Mouse (Mus musculus): ENCODE measurements around the gene Ptger4. TPM values are rescaled to one million over a fixed set of nuclear protein-coding genes. Genes with fewer than 3 reads are reported as not detected.

Gene Ptger4
- total and polyA plus RNA-seq, 2 experiments from 2014 or later, result 1.3 to 2.7 TPM

DNA sequence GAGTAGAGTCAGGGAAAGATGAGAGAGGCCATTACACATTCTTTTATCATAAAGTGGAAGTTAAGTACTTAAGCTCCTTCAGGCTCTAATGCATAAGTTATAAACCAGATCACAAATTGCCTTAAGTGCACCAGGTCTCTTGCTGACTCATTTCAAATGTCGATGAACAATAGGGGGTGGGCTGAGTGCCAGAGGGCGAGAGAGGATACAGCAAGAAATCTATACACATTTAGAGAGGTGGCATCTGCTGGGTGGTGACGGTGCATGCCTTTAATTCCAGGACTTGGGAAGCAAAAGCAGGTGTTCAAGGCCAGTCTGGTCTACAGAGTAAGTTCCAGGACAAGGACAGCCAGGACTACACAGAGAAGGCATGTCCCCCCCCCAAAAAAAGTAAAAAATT is 22.1 kb upstream of the Ptger4 start:
- Histone ChIP-seq H3K27ac (ENCODE audit: low read depth, low read length) (no peak overlapping the region), H3K9me3 (ENCODE audit: low read length) (no peaks in the 10 kb centered on the region), H3K4me2 (ENCODE audit: low read depth) (no peak overlapping the region), H3K27me3 (ENCODE audit: insufficient read depth, low read length) (no peaks in the 10 kb centered on the region), H3K4me1 (ENCODE audit: insufficient read depth) (no peaks in the 10 kb centered on the region), H3K36me3 (ENCODE audit: insufficient read depth) (no peaks in the 10 kb centered on the region), H3K9ac (no peak overlapping the region), H3K4me3 (ENCODE audit: low read depth, low read length) (no peak overlapping the region)
- ATAC-seq (no peak), DNase-seq (no peak)
- 67% methylated on average over 3 of the region's 3 CpGs for WGBS
- no peak for TF ChIP-seq CTCF (IDR thresholded peaks at IDR 0.05; ENCODE audit: low read depth)

DNA sequence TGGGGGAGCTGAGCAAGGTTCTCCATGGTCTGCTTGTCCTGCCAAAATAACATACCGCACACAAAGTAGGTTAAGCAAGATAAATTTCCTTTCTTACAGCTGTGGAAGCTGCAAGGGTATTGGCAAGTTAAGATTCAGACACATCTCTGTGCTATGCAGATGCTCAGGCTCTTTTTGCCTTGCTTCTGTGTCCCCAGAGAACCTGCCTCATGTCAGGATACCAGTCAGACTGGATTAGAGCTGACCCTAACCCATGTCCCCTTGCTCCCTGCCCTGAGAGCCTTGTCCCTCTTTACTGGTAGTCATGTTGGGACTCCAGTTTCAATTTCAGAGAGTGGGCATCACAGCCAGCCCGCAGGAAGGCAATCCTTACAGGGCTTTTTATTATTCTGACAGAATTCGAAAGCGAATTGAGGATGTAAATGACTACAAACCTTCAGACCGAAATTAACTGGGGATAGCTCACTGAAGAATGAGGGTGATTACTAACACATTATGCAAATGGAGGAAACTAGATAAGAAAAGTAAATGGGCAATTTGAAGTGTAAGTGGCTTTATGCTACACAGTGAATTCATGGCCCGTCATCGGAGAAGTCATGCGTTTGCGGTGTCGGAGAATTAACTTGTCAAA is 19.0 kb upstream of the Ptger4 start:
- ATAC-seq, result no peak; the same call in 1 of the 2 replicates
- no peaks in the 10 kb centered on the region for H3K9me3 ChIP-seq (ENCODE audit: low read length)
- no peak overlapping the region for H3K4me3 ChIP-seq (ENCODE audit: low read depth, low read length)
- H3K36me3 ChIP-seq (ENCODE audit: insufficient read depth), result no peaks in the 10 kb centered on the region
- TF ChIP-seq CTCF (IDR thresholded peaks at IDR 0.05; ENCODE audit: low read depth), result no peak
- H3K4me1 ChIP-seq (ENCODE audit: insufficient read depth), result no peaks in the 10 kb centered on the region
- H3K27ac ChIP-seq (ENCODE audit: low read depth, low read length), result no peak overlapping the region
- H3K9ac ChIP-seq, result no peak overlapping the region
- H3K4me2 ChIP-seq (ENCODE audit: low read depth), result no peak overlapping the region
- 65% methylated on average over 10 of the region's 10 CpGs for WGBS
- H3K27me3 ChIP-seq (ENCODE audit: insufficient read depth, low read length), result no peaks in the 10 kb centered on the region
- no peak for DNase-seq

DNA sequence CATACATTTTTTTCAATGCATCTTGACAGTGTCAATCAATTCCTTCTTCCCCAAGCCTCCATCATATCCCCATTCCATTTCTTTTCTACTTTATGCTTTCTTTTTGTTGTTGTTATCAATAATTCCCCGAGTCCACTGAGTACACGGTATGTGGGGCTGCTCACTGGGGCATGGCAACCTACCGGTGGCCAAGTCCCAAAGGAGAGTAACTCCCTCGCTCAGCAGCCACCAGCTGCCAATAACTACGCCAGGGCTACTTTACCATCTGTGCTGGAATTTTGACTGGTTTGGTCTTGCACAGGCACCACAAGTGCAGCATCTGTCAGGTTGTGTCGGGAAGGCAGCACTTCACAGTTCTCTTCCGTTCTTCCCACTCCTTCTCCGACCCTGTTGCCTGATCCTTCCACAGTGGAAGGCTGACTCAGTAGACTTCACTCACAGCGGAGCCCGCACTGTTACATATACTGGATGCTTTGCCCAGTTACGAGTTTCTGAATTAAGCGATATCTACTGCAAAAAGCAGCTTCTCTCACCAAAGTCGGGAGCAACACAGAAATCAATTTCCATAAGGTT is 18.2 kb upstream of the Ptger4 start:
- DNase-seq (peak; percentile 10), ATAC-seq (peak; percentile 68)
- Histone ChIP-seq H3K4me3 (ENCODE audit: low read depth, low read length) (no peak overlapping the region), H3K9ac (no peak overlapping the region), H3K27me3 (ENCODE audit: insufficient read depth, low read length) (no peaks in the 10 kb centered on the region), H3K36me3 (ENCODE audit: insufficient read depth) (no peaks in the 10 kb centered on the region), H3K9me3 (ENCODE audit: low read length) (no peaks in the 10 kb centered on the region), H3K4me1 (ENCODE audit: insufficient read depth) (no peaks in the 10 kb centered on the region), H3K4me2 (ENCODE audit: low read depth) (no peak overlapping the region), H3K27ac (ENCODE audit: low read depth, low read length) (no peak overlapping the region)
- WGBS, result 83% methylated on average over 13 of the region's 13 CpGs
- no peak for TF ChIP-seq CTCF (IDR thresholded peaks at IDR 0.05; ENCODE audit: low read depth)

DNA sequence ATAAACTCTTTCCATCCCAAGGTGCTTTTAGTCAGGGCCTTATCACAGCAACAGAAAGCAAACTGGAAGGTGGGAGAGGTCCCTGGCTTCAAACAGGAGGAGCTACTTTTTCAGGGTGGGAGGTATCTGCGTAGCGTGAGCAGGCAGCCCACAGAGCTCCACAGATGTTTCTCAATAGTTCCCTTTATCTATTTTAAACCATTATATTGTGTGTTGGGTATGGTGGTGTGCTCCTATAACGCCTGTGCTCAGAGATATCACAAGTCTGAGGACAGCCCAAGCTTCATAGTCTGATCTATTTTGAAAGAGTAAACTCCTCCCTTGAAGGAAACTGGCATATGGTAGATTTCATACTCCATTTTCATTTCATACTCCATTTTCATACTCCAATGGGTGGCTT is 17.0 kb upstream of the Ptger4 start:
- ATAC-seq (no peak), DNase-seq (no peak)
- 80% methylated on average over 3 of the region's 3 CpGs for WGBS
- no peak overlapping the region for H3K4me3 ChIP-seq (ENCODE audit: low read depth, low read length)
- H3K27ac ChIP-seq (ENCODE audit: low read depth, low read length), result no peak overlapping the region
- TF ChIP-seq CTCF (IDR thresholded peaks at IDR 0.05; ENCODE audit: low read depth), result no peak
- H3K36me3 ChIP-seq (ENCODE audit: insufficient read depth), result no peaks in the 10 kb centered on the region
- no peaks in the 10 kb centered on the region for H3K27me3 ChIP-seq (ENCODE audit: insufficient read depth, low read length)
- H3K9me3 ChIP-seq (ENCODE audit: low read length), result no peaks in the 10 kb centered on the region
- H3K4me2 ChIP-seq (ENCODE audit: low read depth), result no peak overlapping the region
- no peaks in the 10 kb centered on the region for H3K4me1 ChIP-seq (ENCODE audit: insufficient read depth)
- no peak overlapping the region for H3K9ac ChIP-seq

DNA sequence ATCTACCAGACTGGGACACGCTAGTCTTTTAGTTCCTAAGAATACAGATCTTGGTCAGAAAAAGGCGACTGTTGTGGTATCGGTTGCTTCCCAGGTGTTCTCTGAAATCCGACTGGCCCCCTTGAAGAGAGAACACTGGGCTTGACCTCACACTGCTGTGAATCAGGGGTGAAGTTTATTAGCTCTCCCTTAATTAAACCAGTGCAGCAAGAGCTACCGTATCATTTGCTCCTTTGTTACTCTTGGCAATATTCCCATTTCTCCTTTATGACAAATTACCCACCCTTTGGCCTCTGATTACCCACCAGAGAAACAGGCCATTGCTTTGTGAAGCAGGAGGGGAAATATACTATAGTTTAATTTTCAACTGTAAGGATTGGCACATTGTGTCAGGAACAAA is 16.2 kb upstream of the Ptger4 start:
- Histone ChIP-seq H3K27me3 (ENCODE audit: insufficient read depth, low read length) (no peaks in the 10 kb centered on the region), H3K9me3 (ENCODE audit: low read length) (no peaks in the 10 kb centered on the region), H3K36me3 (ENCODE audit: insufficient read depth) (no peaks in the 10 kb centered on the region), H3K4me2 (ENCODE audit: low read depth) (no peak overlapping the region), H3K4me3 (ENCODE audit: low read depth, low read length) (no peak overlapping the region), H3K4me1 (ENCODE audit: insufficient read depth) (no peaks in the 10 kb centered on the region), H3K9ac (no peak overlapping the region), H3K27ac (ENCODE audit: low read depth, low read length) (no peak overlapping the region)
- WGBS, result 25% methylated on average over 5 of the region's 5 CpGs
- ATAC-seq (no peak), DNase-seq (no peak)
- no peak for TF ChIP-seq CTCF (IDR thresholded peaks at IDR 0.05; ENCODE audit: low read depth)

GRCm38 (mm10) chr15:5250182-5250581 is 6.2 kb upstream of the Ptger4 start:
- H3K27me3 ChIP-seq (ENCODE audit: insufficient read depth, low read length), result peaks cover 3% of the 10 kb centered on the region
- ATAC-seq, result no peak
- no peaks in the 10 kb centered on the region for H3K36me3 ChIP-seq (ENCODE audit: insufficient read depth)
- no peak overlapping the region for H3K9ac ChIP-seq
- 83% methylated on average over 4 of the region's 4 CpGs for WGBS
- no peak for DNase-seq
- no peak overlapping the region for H3K4me3 ChIP-seq (ENCODE audit: low read depth, low read length)
- H3K27ac ChIP-seq (ENCODE audit: low read depth, low read length), result no peak overlapping the region
- H3K4me2 ChIP-seq (ENCODE audit: low read depth), result no peak overlapping the region
- H3K9me3 ChIP-seq (ENCODE audit: low read length), result no peaks in the 10 kb centered on the region
- TF ChIP-seq CTCF (IDR thresholded peaks at IDR 0.05; ENCODE audit: low read depth), result no peak
- H3K4me1 ChIP-seq (ENCODE audit: insufficient read depth), result no peaks in the 10 kb centered on the region

GRCm38 (mm10) chr15:5243036-5243958 is 690 bp downstream of the Ptger4 start:
- Histone ChIP-seq H3K9me3 (ENCODE audit: low read length) (no peaks in the 10 kb centered on the region), H3K27ac (ENCODE audit: low read depth, low read length) (no peak overlapping the region), H3K9ac (no peak overlapping the region), H3K4me3 (ENCODE audit: low read depth, low read length) (peak overlapping the region; percentile 55), H3K27me3 (ENCODE audit: insufficient read depth, low read length) (peaks cover 32% of the 10 kb centered on the region), H3K4me1 (ENCODE audit: insufficient read depth) (peaks cover 6% of the 10 kb centered on the region), H3K36me3 (ENCODE audit: insufficient read depth) (no peaks in the 10 kb centered on the region), H3K4me2 (ENCODE audit: low read depth) (peak overlapping the region; percentile 96)
- WGBS, result 8% methylated on average over 40 of the region's 40 CpGs
- no peak for ATAC-seq
- no peak for DNase-seq
- TF ChIP-seq CTCF (IDR thresholded peaks at IDR 0.05; ENCODE audit: low read depth), result no peak

All from forebrain, postnatal 0 days (tissue).